Mouse (Mus musculus) myocyte (in vitro differentiated cells): ENCODE measurements at regions not wholly inside any gene's neighbourhood (a gene's known extent, or its start where the extent isn't known, plus 50 kb on each side); places are given as distances from the start of the nearest gene placed in this dataset.

Experiments
- H3K27me3 ChIP-seq: one replicate; pipeline ENCODE4 v1.6.1; 2011; ENCODE audit not compliant: control insufficient read depth, insufficient read depth, insufficient read length
- H3K36me3 ChIP-seq: one replicate; pipeline ENCODE4 v1.6.1; 2011; ENCODE audit not compliant: control insufficient read depth, insufficient read depth
- H3K4me2 ChIP-seq: one replicate; pipeline ENCODE4 v1.6.1; 2011; ENCODE audit warnings: low read depth, control low read depth
- H3K4me3 ChIP-seq: one replicate; pipeline ENCODE4 v1.5.1; 2011; ENCODE audit warnings: mild to moderate bottlenecking, control low read depth, moderate library complexity
- H3K79me2 ChIP-seq: one replicate; pipeline ENCODE4 v1.6.1; 2011; ENCODE audit not compliant: control insufficient read depth, insufficient read depth
- H3ac ChIP-seq: one replicate; pipeline ENCODE4 v1.6.1; 2011; ENCODE audit not compliant: control insufficient read depth, insufficient read length
- CEBPB ChIP-seq: IDR thresholded peaks from 2 replicates; pipeline ENCODE4 v1.6.1; 2011; ENCODE audit warnings: mild to moderate bottlenecking, moderate library complexity; ENCODE audit not compliant: poor library complexity, insufficient read depth, severe bottlenecking
- E2F4 ChIP-seq: IDR thresholded peaks from one replicate; pipeline ENCODE4 v1.6.1; 2011; ENCODE audit warnings: mild to moderate bottlenecking, control low read depth, moderate library complexity; ENCODE audit not compliant: insufficient read depth
- MAX ChIP-seq: IDR thresholded peaks from one replicate; pipeline ENCODE4 v1.6.1; 2011; ENCODE audit warnings: low read depth, mild to moderate bottlenecking, control low read depth
- MYOD1 ChIP-seq, 3 experiments: IDR thresholded peaks; one replicate each; pipeline ENCODE4 v1.6.1; 2011; ENCODE audit warnings: control low read depth in 2 of 3, low read depth in 2 of 3, mild to moderate bottlenecking in 2 of 3, moderate library complexity in 1 of 3; ENCODE audit not compliant: insufficient read length in 2 of 3, control insufficient read depth in 1 of 3
- MYOG ChIP-seq, 3 experiments: IDR thresholded peaks; one replicate each; pipeline ENCODE4 v1.6.1; 2011; ENCODE audit warnings: control low read depth in 2 of 3, low read depth in 2 of 3, mild to moderate bottlenecking in 2 of 3; ENCODE audit not compliant: insufficient read length in 2 of 3, control insufficient read depth in 1 of 3, insufficient read depth in 1 of 3
- POLR2A ChIP-seq: IDR thresholded peaks from one replicate; pipeline ENCODE4 v1.6.1; 2011; ENCODE audit warnings: low read depth, mild to moderate bottlenecking, control low read depth, moderate library complexity; ENCODE audit not compliant: insufficient read length
- POLR2AphosphoS2 ChIP-seq: IDR thresholded peaks from one replicate; pipeline ENCODE4 v1.6.1; 2011; ENCODE audit warnings: low read depth, control low read depth; ENCODE audit not compliant: insufficient read length
- REST ChIP-seq: IDR thresholded peaks from one replicate; pipeline ENCODE4 v1.6.1; 2011; ENCODE audit warnings: mild to moderate bottlenecking, control low read depth, moderate library complexity; ENCODE audit not compliant: insufficient read depth, insufficient read length
- SRF ChIP-seq: IDR thresholded peaks from one replicate; pipeline ENCODE4 v1.6.1; 2011; ENCODE audit warnings: low read depth; ENCODE audit not compliant: control insufficient read depth, insufficient read length
- TCF12 ChIP-seq: IDR thresholded peaks from one replicate; pipeline ENCODE4 v1.6.1; 2011; ENCODE audit warnings: mild to moderate bottlenecking, control low read depth; ENCODE audit not compliant: poor library complexity, insufficient read depth, severe bottlenecking
- TCF3 ChIP-seq: IDR thresholded peaks from one replicate; pipeline ENCODE4 v1.6.1; 2011; ENCODE audit warnings: low read depth, control low read depth; ENCODE audit not compliant: insufficient read length
- USF1 ChIP-seq: IDR thresholded peaks from one replicate; pipeline ENCODE4 v1.6.1; 2011; ENCODE audit warnings: low read depth, mild to moderate bottlenecking, control low read depth, moderate library complexity

- H3K4me3 ChIP-seq = no peak overlapping the region
- no peak overlapping the region for H3ac ChIP-seq
- no peaks in the 10 kb centered on the region for H3K27me3 ChIP-seq
- no peaks in the 10 kb centered on the region for H3K36me3 ChIP-seq
- H3K4me2 ChIP-seq = no peak overlapping the region
- no peaks in the 10 kb centered on the region for H3K79me2 ChIP-seq
- TF ChIP-seq MYOD1 (IDR thresholded peaks at IDR 0.05; ENCODE audit: control insufficient read depth in 1 of 3, insufficient read length in 2 of 3, low read depth in 2 of 3) (no peak), POLR2A (no peak), SRF (no peak), POLR2AphosphoS2 (no peak), TCF12 (no peak), TCF3 (no peak), MAX (no peak)
Observed at GRCm38 (mm10) chr4:21195620-21196019, 490.1 kb downstream of the Prdm13 start.

- Histone ChIP-seq H3K27me3 (no peaks in the 10 kb centered on the region), H3K4me3 (no peak overlapping the region)
- TF ChIP-seq MYOD1 (IDR thresholded peaks at IDR 0.05; ENCODE audit: control insufficient read depth in 1 of 3, insufficient read length in 2 of 3, low read depth in 2 of 3) = no peak
- no peak for TF ChIP-seq SRF
- no peak for TF ChIP-seq POLR2A
- TF ChIP-seq E2F4 = no peak
- TF ChIP-seq REST = no peak
- TF ChIP-seq MYOG (IDR thresholded peaks at IDR 0.05; ENCODE audit: control insufficient read depth in 1 of 3, insufficient read depth in 1 of 3, insufficient read length in 2 of 3, low read depth in 2 of 3) = no peak
- no peak for TF ChIP-seq MAX
- no peak for TF ChIP-seq TCF12
- TF ChIP-seq CEBPB = no peak
- TF ChIP-seq TCF3 = no peak
- no peak for TF ChIP-seq POLR2AphosphoS2
- no peak for TF ChIP-seq USF1
Observed at GRCm38 (mm10) chr4:21173789-21174188, 512.0 kb downstream of the Prdm13 start.

GRCm38 (mm10) chr4:21173019-21173418 is 512.7 kb downstream of the Prdm13 start:
- TF ChIP-seq TCF12 (no peak), MAX (no peak), SRF (no peak), MYOG (IDR thresholded peaks at IDR 0.05; ENCODE audit: control insufficient read depth in 1 of 3, insufficient read depth in 1 of 3, insufficient read length in 2 of 3, low read depth in 2 of 3) (no peak), CEBPB (no peak), E2F4 (no peak), USF1 (no peak), MYOD1 (IDR thresholded peaks at IDR 0.05; ENCODE audit: control insufficient read depth in 1 of 3, insufficient read length in 2 of 3, low read depth in 2 of 3) (no peak), POLR2A (no peak), POLR2AphosphoS2 (no peak), TCF3 (no peak), REST (no peak)
- H3K4me2 ChIP-seq = no peak overlapping the region
- H3K27me3 ChIP-seq = no peaks in the 10 kb centered on the region

More at GRCm38 (mm10) chr4:21173789-21174188, 512.0 kb downstream of the Prdm13 start:
- Histone ChIP-seq H3ac (no peak overlapping the region), H3K79me2 (no peaks in the 10 kb centered on the region), H3K4me2 (no peak overlapping the region), H3K36me3 (no peaks in the 10 kb centered on the region)

GRCm38 (mm10) chr4:21170734-21171133 is 515.0 kb downstream of the Prdm13 start:
- no peaks in the 10 kb centered on the region for H3K79me2 ChIP-seq
- H3K27me3 ChIP-seq = no peaks in the 10 kb centered on the region
- TF ChIP-seq E2F4 (no peak), SRF (no peak), POLR2AphosphoS2 (no peak), REST (no peak), MYOG (IDR thresholded peaks at IDR 0.05; ENCODE audit: control insufficient read depth in 1 of 3, insufficient read depth in 1 of 3, insufficient read length in 2 of 3, low read depth in 2 of 3) (no peak), CEBPB (no peak), TCF12 (no peak), TCF3 (no peak)

More at GRCm38 (mm10) chr4:21173019-21173418, 512.7 kb downstream of the Prdm13 start:
- Histone ChIP-seq H3ac (no peak overlapping the region), H3K79me2 (no peaks in the 10 kb centered on the region), H3K36me3 (no peaks in the 10 kb centered on the region), H3K4me3 (no peak overlapping the region)

GRCm38 (mm10) chr4:21162124-21162523 is 523.6 kb downstream of the Prdm13 start:
- no peak for TF ChIP-seq TCF3
- TF ChIP-seq REST = no peak
- TF ChIP-seq CEBPB = no peak
- TF ChIP-seq SRF = no peak
- no peak for TF ChIP-seq USF1
- Histone ChIP-seq H3K27me3 (no peaks in the 10 kb centered on the region), H3K4me2 (no peak overlapping the region), H3K79me2 (no peaks in the 10 kb centered on the region), H3K4me3 (no peak overlapping the region), H3K36me3 (no peaks in the 10 kb centered on the region), H3ac (no peak overlapping the region)

More at GRCm38 (mm10) chr4:21170734-21171133, 515.0 kb downstream of the Prdm13 start:
- no peaks in the 10 kb centered on the region for H3K36me3 ChIP-seq
- H3K4me2 ChIP-seq = no peak overlapping the region
- no peak overlapping the region for H3K4me3 ChIP-seq
- no peak overlapping the region for H3ac ChIP-seq
